Mouse (Mus musculus): ENCODE measurements at regions not wholly inside any gene's neighbourhood (a gene's known extent, or its start where the extent isn't known, plus 50 kb on each side); places are given as distances from the start of the nearest gene placed in this dataset.

GRCm38 (mm10) chr11:112951421-112951820 lies 169.4 kb downstream of the Sox9 start:
- TF ChIP-seq CTCF (IDR thresholded peaks at IDR 0.05; ENCODE audit: borderline replicate concordance, extremely low read depth, insufficient read depth, insufficient read length) (no peak), POLR2A (IDR thresholded peaks at IDR 0.05; ENCODE audit: borderline replicate concordance, extremely low read depth, insufficient read depth, insufficient read length, poor library complexity, severe bottlenecking) (no peak)

Measured in brain, embryonic 14.5 days (tissue).